Mouse (Mus musculus): Measurements from ENCODE around the gene Asmt. TPM values are rescaled to one million over a fixed set of nuclear protein-coding genes. Genes with fewer than 3 reads are reported as not detected.

Gene Asmt
- polyA plus RNA-seq (2021; fragmentation: Nextera tagmentation) = not detected in 2 replicates
- long read RNA-seq, experiment 1 = 0 reads
- long read RNA-seq, experiment 2 = 0 reads

GRCm38 (mm10) chrX:170672594-170673092, at the start of gene Asmt:
Gene Asmt, plus strand, starts transcription at chrX:170672644.

